Mouse (Mus musculus) kidney, embryonic 16.5 days (tissue): ENCODE measurements around the gene Sf3a1. TPM values are rescaled to one million over a fixed set of nuclear protein-coding genes. Genes with fewer than 3 reads are reported as not detected.

Source experiments
- microRNA-seq: library from miRNA; unstranded; fragments of <30 nt; microRNA quantifications from one replicate; pipeline ENCODE4, GENCODE M21; 2016
- polyA plus RNA-seq: library from polyadenylated mRNA; unstranded; fragments of >200 nt; fragmentation: Nextera tagmentation; extraction: Ambion mirVana; gene quantifications from 2 replicates; pipeline ENCODE4 v1.2.1, GENCODE M21; 2015

Gene Sf3a1
- polyA plus RNA-seq, 1 experiment from 2014 or later: 54.5 TPM

Small RNA genes within 50 kb of the gene (microRNA-seq; reads per million reads assigned to microRNA genes)
- gene Mir3060: 3.0 reads per million, percentile 14 among the genes with 10 or more reads in this experiment

Other genes starting within 250 kb of the Sf3a1 start
- 5.0 and 6.1 TPM in 2 replicates for gene Slc35e4, start 245.7 kb upstream of the Sf3a1 start, polyA plus RNA-seq
- 152 and 173 TPM in 2 replicates for gene Tcn2, start 228.2 kb upstream of the Sf3a1 start, polyA plus RNA-seq
- 88.0 and 88.8 TPM in 2 replicates for gene Pes1, start 196.4 kb upstream of the Sf3a1 start, polyA plus RNA-seq
- gene 4930556J24Rik, start 183.6 kb upstream of the Sf3a1 start, polyA plus RNA-seq: 0.31 and 0.49 TPM in 2 replicates
- 9.7 and 11.1 TPM in 2 replicates for gene Gal3st1, start 176.7 kb upstream of the Sf3a1 start, polyA plus RNA-seq
- gene Sec14l4, start 128.9 kb upstream of the Sf3a1 start, polyA plus RNA-seq: 0.41 TPM in 1 of 2 replicates, not detected in the other
- gene Sec14l3, start 95.5 kb upstream of the Sf3a1 start, polyA plus RNA-seq: 1.7 TPM in 1 of 2 replicates, not detected in the other
- gene Mtfp1, start 64.9 kb upstream of the Sf3a1 start, polyA plus RNA-seq: 18.5 and 20.1 TPM in 2 replicates
- 1.5 and 2.1 TPM in 2 replicates for gene Sec14l2, start 36.9 kb upstream of the Sf3a1 start, polyA plus RNA-seq
- gene Rnf215, start 25.1 kb upstream of the Sf3a1 start, polyA plus RNA-seq: 28.9 and 30.0 TPM in 2 replicates
- 9.4 and 10.7 TPM in 2 replicates for gene Ccdc157, start 57 bp upstream of the Sf3a1 start, polyA plus RNA-seq
- 49.0 and 51.3 TPM in 2 replicates for gene Tbc1d10a, start 26.4 kb downstream of the Sf3a1 start, polyA plus RNA-seq
- gene Castor1, start 57.9 kb downstream of the Sf3a1 start, polyA plus RNA-seq: 6.8 and 7.6 TPM in 2 replicates
- gene Osm, start 76.1 kb downstream of the Sf3a1 start, polyA plus RNA-seq: not detected in 2 replicates
- 0.05 and 0.09 TPM in 2 replicates for gene Lif, start 97.2 kb downstream of the Sf3a1 start, polyA plus RNA-seq